Mouse (Mus musculus): ENCODE measurements around the gene Slc24a2. TPM values are rescaled to one million over a fixed set of nuclear protein-coding genes. Genes with fewer than 3 reads are reported as not detected.

Slc24a2 gene
- polyA plus RNA-seq, 1 experiment from 2014 or later: not detected

DNA sequence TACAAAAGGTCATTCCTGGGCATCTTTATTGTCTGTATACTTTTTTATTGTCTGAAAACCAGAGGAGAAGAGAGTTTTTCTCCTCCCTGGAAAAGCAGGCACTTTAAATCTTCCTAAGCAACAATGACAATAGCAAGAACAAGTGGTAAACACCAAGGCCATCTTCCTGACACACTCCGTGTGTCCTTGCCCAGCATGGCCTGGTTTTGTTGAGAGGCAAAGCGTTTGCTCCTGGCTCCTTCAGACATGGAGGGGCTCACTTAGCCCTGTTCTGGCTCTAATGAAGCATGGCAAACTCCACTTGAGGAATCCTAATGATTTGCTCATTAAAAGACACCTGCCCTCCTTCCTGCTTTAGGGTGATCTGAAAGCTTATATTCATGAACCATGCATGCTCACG lies 162.2 kb downstream of the Slc24a2 start:
- H3K9ac ChIP-seq (ENCODE audit: low read length): no peak overlapping the region
- no peaks in the 10 kb centered on the region for H3K27me3 ChIP-seq (replicated peaks; ENCODE audit: control insufficient read depth, insufficient read depth, low read length)
- no peaks in the 10 kb centered on the region for H3K9me3 ChIP-seq (ENCODE audit: control insufficient read depth, low read length)
- H3K4me1 ChIP-seq (replicated peaks; ENCODE audit: control insufficient read depth, insufficient read depth, low read length): no peaks in the 10 kb centered on the region
- ATAC-seq (replicated peaks; ENCODE audit: low FRiP score, low TSS enrichment, low read depth): no peak
- H3K36me3 ChIP-seq (ENCODE audit: control insufficient read depth, insufficient read depth, low read length): no peaks in the 10 kb centered on the region
- H3K27ac ChIP-seq (ENCODE audit: low read depth): no peak overlapping the region
- no peak overlapping the region for H3K4me2 ChIP-seq (ENCODE audit: low read length)
- DNase-seq (ENCODE audit: low spot score): no peak
- WGBS: 78% methylated on average over 3 of the region's 3 CpGs
- no peak overlapping the region for H3K4me3 ChIP-seq (ENCODE audit: low read depth, low read length)

GRCm38 (mm10) chr4:87065227-87065626 lies 165.1 kb downstream of the Slc24a2 start:
- ATAC-seq (replicated peaks; ENCODE audit: low FRiP score, low TSS enrichment, low read depth): no peak
- H3K4me2 ChIP-seq (ENCODE audit: low read length): no peak overlapping the region

DNA sequence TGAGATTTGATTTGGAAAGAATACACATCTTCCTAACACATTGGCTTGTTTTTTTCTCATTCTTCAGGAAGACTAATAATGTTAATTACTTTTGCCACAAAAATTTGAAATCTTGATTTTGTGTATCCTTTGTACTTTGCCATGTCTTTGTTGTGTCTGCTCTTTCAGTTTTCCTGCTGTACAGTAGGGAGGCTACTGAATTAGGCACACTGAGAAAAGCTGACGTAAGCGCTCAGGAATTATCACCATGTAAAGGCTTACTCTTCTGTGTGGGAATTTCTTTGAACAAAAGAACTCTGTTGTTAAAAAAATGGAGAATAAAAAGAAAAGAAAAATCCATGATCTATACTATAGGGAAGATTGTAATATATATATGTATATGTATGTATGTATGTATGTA lies 165.7 kb downstream of the Slc24a2 start:
- no peak overlapping the region for H3K4me2 ChIP-seq (ENCODE audit: low read length)
- DNase-seq (ENCODE audit: low spot score) (no peak), ATAC-seq (replicated peaks; ENCODE audit: low FRiP score, low TSS enrichment, low read depth) (no peak)
- no peak overlapping the region for H3K4me3 ChIP-seq (ENCODE audit: low read depth, low read length)
- no peaks in the 10 kb centered on the region for H3K27me3 ChIP-seq (replicated peaks; ENCODE audit: control insufficient read depth, insufficient read depth, low read length)
- H3K4me1 ChIP-seq (replicated peaks; ENCODE audit: control insufficient read depth, insufficient read depth, low read length): no peaks in the 10 kb centered on the region
- no peak overlapping the region for H3K27ac ChIP-seq (ENCODE audit: low read depth)
- H3K9me3 ChIP-seq (ENCODE audit: control insufficient read depth, low read length): no peaks in the 10 kb centered on the region
- WGBS: 90% methylated on average over 2 of the region's 2 CpGs
- H3K9ac ChIP-seq (ENCODE audit: low read length): no peak overlapping the region
- no peaks in the 10 kb centered on the region for H3K36me3 ChIP-seq (ENCODE audit: control insufficient read depth, insufficient read depth, low read length)

More at GRCm38 (mm10) chr4:87065227-87065626, 165.1 kb downstream of the Slc24a2 start:
- no peak overlapping the region for H3K27ac ChIP-seq (ENCODE audit: low read depth)
- H3K27me3 ChIP-seq (replicated peaks; ENCODE audit: control insufficient read depth, insufficient read depth, low read length): no peaks in the 10 kb centered on the region
- no peak overlapping the region for H3K9ac ChIP-seq (ENCODE audit: low read length)
- 75% methylated on average over 5 of the region's 5 CpGs for WGBS
- no peak for DNase-seq (ENCODE audit: low spot score)
- H3K9me3 ChIP-seq (ENCODE audit: control insufficient read depth, low read length): no peaks in the 10 kb centered on the region
- H3K4me1 ChIP-seq (replicated peaks; ENCODE audit: control insufficient read depth, insufficient read depth, low read length): no peaks in the 10 kb centered on the region
- no peak overlapping the region for H3K4me3 ChIP-seq (ENCODE audit: low read depth, low read length)
- H3K36me3 ChIP-seq (ENCODE audit: control insufficient read depth, insufficient read depth, low read length): no peaks in the 10 kb centered on the region

GRCm38 (mm10) chr4:87062771-87063253 lies 167.5 kb downstream of the Slc24a2 start:
- DNase-seq (ENCODE audit: low spot score) (no peak), ATAC-seq (replicated peaks; ENCODE audit: low FRiP score, low TSS enrichment, low read depth) (no peak)
- Histone ChIP-seq H3K9me3 (ENCODE audit: control insufficient read depth, low read length) (no peaks in the 10 kb centered on the region), H3K4me3 (ENCODE audit: low read depth, low read length) (no peak overlapping the region), H3K9ac (ENCODE audit: low read length) (no peak overlapping the region), H3K4me1 (replicated peaks; ENCODE audit: control insufficient read depth, insufficient read depth, low read length) (no peaks in the 10 kb centered on the region), H3K4me2 (ENCODE audit: low read length) (no peak overlapping the region), H3K27me3 (replicated peaks; ENCODE audit: control insufficient read depth, insufficient read depth, low read length) (no peaks in the 10 kb centered on the region), H3K27ac (ENCODE audit: low read depth) (no peak overlapping the region), H3K36me3 (ENCODE audit: control insufficient read depth, insufficient read depth, low read length) (no peaks in the 10 kb centered on the region)
- WGBS: 74% methylated on average over 6 of the region's 6 CpGs

GRCm38 (mm10) chr4:87061696-87062095 lies 168.6 kb downstream of the Slc24a2 start:
- no peak for DNase-seq (ENCODE audit: low spot score)
- H3K9ac ChIP-seq (ENCODE audit: low read length): no peak overlapping the region
- no peak overlapping the region for H3K4me2 ChIP-seq (ENCODE audit: low read length)
- H3K27me3 ChIP-seq (replicated peaks; ENCODE audit: control insufficient read depth, insufficient read depth, low read length): no peaks in the 10 kb centered on the region
- H3K4me1 ChIP-seq (replicated peaks; ENCODE audit: control insufficient read depth, insufficient read depth, low read length): no peaks in the 10 kb centered on the region
- ATAC-seq (replicated peaks; ENCODE audit: low FRiP score, low TSS enrichment, low read depth): no peak
- no peak overlapping the region for H3K4me3 ChIP-seq (ENCODE audit: low read depth, low read length)
- no peaks in the 10 kb centered on the region for H3K36me3 ChIP-seq (ENCODE audit: control insufficient read depth, insufficient read depth, low read length)
- no peak overlapping the region for H3K27ac ChIP-seq (ENCODE audit: low read depth)
- H3K9me3 ChIP-seq (ENCODE audit: control insufficient read depth, low read length): no peaks in the 10 kb centered on the region
- WGBS: 86% methylated on average over 2 of the region's 2 CpGs

- no peak overlapping the region for H3K27ac ChIP-seq (ENCODE audit: low read depth)
- H3K9me3 ChIP-seq (ENCODE audit: control insufficient read depth, low read length): no peaks in the 10 kb centered on the region
- 78% methylated on average over 3 of the region's 3 CpGs for WGBS
- H3K4me1 ChIP-seq (replicated peaks; ENCODE audit: control insufficient read depth, insufficient read depth, low read length): no peaks in the 10 kb centered on the region
- H3K36me3 ChIP-seq (ENCODE audit: control insufficient read depth, insufficient read depth, low read length): no peaks in the 10 kb centered on the region
- H3K4me3 ChIP-seq (ENCODE audit: low read depth, low read length): no peak overlapping the region
- no peak overlapping the region for H3K4me2 ChIP-seq (ENCODE audit: low read length)
- no peaks in the 10 kb centered on the region for H3K27me3 ChIP-seq (replicated peaks; ENCODE audit: control insufficient read depth, insufficient read depth, low read length)
- no peak for DNase-seq (ENCODE audit: low spot score)
- no peak overlapping the region for H3K9ac ChIP-seq (ENCODE audit: low read length)
- ATAC-seq (replicated peaks; ENCODE audit: low FRiP score, low TSS enrichment, low read depth): no peak
Observed at GRCm38 (mm10) chr4:87057572-87057971, 172.7 kb downstream of the Slc24a2 start.

GRCm38 (mm10) chr4:87055768-87056167 lies 174.5 kb downstream of the Slc24a2 start:
- WGBS: 81% methylated on average over 7 of the region's 7 CpGs

DNA sequence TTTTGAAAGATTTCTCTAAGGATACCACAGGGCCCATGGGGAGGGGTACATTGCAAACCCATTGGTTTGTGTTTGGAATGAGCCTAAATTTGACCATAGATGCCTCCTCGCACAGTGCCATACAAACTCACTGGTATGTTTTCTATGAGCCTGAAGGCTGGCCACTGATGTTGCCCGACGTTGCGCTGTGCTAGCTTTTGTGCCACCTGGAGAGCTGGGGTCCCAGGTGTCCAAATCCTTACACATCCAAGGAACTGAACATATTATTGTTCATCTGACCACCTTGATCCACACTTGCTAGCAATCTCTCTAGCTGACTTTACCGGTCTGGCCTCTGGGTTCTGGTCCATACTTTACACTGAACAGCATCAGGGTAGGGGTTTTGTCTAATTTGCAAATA lies 177.4 kb downstream of the Slc24a2 start:
- no peak overlapping the region for H3K4me3 ChIP-seq (ENCODE audit: low read depth, low read length)
- no peak overlapping the region for H3K9ac ChIP-seq (ENCODE audit: low read length)
- no peak overlapping the region for H3K4me2 ChIP-seq (ENCODE audit: low read length)
- no peaks in the 10 kb centered on the region for H3K36me3 ChIP-seq (ENCODE audit: control insufficient read depth, insufficient read depth, low read length)
- no peaks in the 10 kb centered on the region for H3K9me3 ChIP-seq (ENCODE audit: control insufficient read depth, low read length)
- H3K27ac ChIP-seq (ENCODE audit: low read depth): no peak overlapping the region
- no peak for ATAC-seq (replicated peaks; ENCODE audit: low FRiP score, low TSS enrichment, low read depth)
- H3K27me3 ChIP-seq (replicated peaks; ENCODE audit: control insufficient read depth, insufficient read depth, low read length): no peaks in the 10 kb centered on the region
- no peaks in the 10 kb centered on the region for H3K4me1 ChIP-seq (replicated peaks; ENCODE audit: control insufficient read depth, insufficient read depth, low read length)
- 92% methylated on average over 5 of the region's 5 CpGs for WGBS
- no peak for DNase-seq (ENCODE audit: low spot score)

More at GRCm38 (mm10) chr4:87055768-87056167, 174.5 kb downstream of the Slc24a2 start:
- Histone ChIP-seq H3K27ac (ENCODE audit: low read depth) (no peak overlapping the region), H3K9ac (ENCODE audit: low read length) (no peak overlapping the region), H3K9me3 (ENCODE audit: control insufficient read depth, low read length) (no peaks in the 10 kb centered on the region), H3K4me1 (replicated peaks; ENCODE audit: control insufficient read depth, insufficient read depth, low read length) (no peaks in the 10 kb centered on the region), H3K4me2 (ENCODE audit: low read length) (no peak overlapping the region), H3K36me3 (ENCODE audit: control insufficient read depth, insufficient read depth, low read length) (no peaks in the 10 kb centered on the region), H3K27me3 (replicated peaks; ENCODE audit: control insufficient read depth, insufficient read depth, low read length) (no peaks in the 10 kb centered on the region), H3K4me3 (ENCODE audit: low read depth, low read length) (no peak overlapping the region)
- DNase-seq (ENCODE audit: low spot score) (no peak), ATAC-seq (replicated peaks; ENCODE audit: low FRiP score, low TSS enrichment, low read depth) (no peak)

DNA sequence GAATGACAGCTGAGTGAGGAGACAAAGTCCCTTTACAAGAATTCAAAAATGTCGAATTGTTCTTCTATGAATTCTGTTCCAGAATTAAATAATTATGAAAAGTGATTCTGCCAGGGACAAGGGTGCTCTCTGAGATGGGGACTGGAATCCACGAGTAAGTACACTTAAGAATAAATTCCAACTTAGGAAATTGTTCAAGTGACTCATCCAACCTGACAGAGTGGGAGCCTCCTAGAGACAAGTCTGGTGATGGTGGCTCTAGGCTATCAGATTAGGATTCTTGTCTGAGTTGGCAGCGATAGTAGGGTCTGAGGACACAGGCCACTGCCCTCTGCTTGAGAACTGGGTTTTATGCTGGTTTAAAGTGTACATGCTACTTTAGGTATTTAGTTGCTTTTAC lies 181.2 kb downstream of the Slc24a2 start:
- H3K27me3 ChIP-seq (replicated peaks; ENCODE audit: control insufficient read depth, insufficient read depth, low read length): no peaks in the 10 kb centered on the region
- ATAC-seq (replicated peaks; ENCODE audit: low FRiP score, low TSS enrichment, low read depth) (no peak), DNase-seq (ENCODE audit: low spot score) (no peak)
- no peak overlapping the region for H3K4me2 ChIP-seq (ENCODE audit: low read length)
- H3K4me1 ChIP-seq (replicated peaks; ENCODE audit: control insufficient read depth, insufficient read depth, low read length): no peaks in the 10 kb centered on the region
- no peak overlapping the region for H3K27ac ChIP-seq (ENCODE audit: low read depth)
- no peak overlapping the region for H3K4me3 ChIP-seq (ENCODE audit: low read depth, low read length)
- WGBS: 70% methylated on average over 3 of the region's 3 CpGs
- no peaks in the 10 kb centered on the region for H3K36me3 ChIP-seq (ENCODE audit: control insufficient read depth, insufficient read depth, low read length)
- H3K9ac ChIP-seq (ENCODE audit: low read length): no peak overlapping the region
- H3K9me3 ChIP-seq (ENCODE audit: control insufficient read depth, low read length): no peaks in the 10 kb centered on the region
